Mouse (Mus musculus) heart, embryonic 12.5 days (tissue): ENCODE results near the gene 5330417C22Rik. TPM values are rescaled to one million over a fixed set of nuclear protein-coding genes. Genes with fewer than 3 reads are reported as not detected.
A peak's percentile ranks its signal among the peaks of the same experiment; 100 is the strongest.
"Not testable (repeated sequence)": the region's sequence is repeated elsewhere in the genome, so short reads cannot be mapped to it uniquely, and the experiment has no call there.

Experiments
- ATAC-seq: fragments of 200-750 bp; cut with Nextera tagmentation; 2 replicates; pipeline ENCODE4 v1.8.0; 2017; ENCODE audit warnings: moderate TSS enrichment, moderate library complexity; ENCODE audit not compliant: insufficient number of reproducible peaks, low FRiP score
- H3K27ac ChIP-seq: fragments of 300-500 bp; sonication (generic); 2 replicates; pipeline ENCODE4 v1.5.1; 2016; ENCODE audit warnings: mild to moderate bottlenecking, moderate library complexity; ENCODE audit not compliant: poor library complexity, severe bottlenecking
- H3K27me3 ChIP-seq: fragments of 300-500 bp; sonication (generic); replicated peaks from 2 replicates; pipeline ENCODE4 v1.6.1; 2016; ENCODE audit warnings: mild to moderate bottlenecking, moderate library complexity
- H3K36me3 ChIP-seq: fragments of 300-500 bp; sonication (generic); 2 replicates; pipeline ENCODE4 v1.6.1; 2016; ENCODE audit warnings: mild to moderate bottlenecking, moderate library complexity
- H3K4me1 ChIP-seq: fragments of 300-500 bp; sonication (generic); replicated peaks from 2 replicates; pipeline ENCODE4 v1.6.1; 2016; ENCODE audit warnings: mild to moderate bottlenecking
- H3K4me2 ChIP-seq: fragments of 300-500 bp; sonication (generic); 2 replicates; pipeline ENCODE4 v1.6.1; 2016; ENCODE audit warnings: mild to moderate bottlenecking, moderate library complexity
- H3K4me3 ChIP-seq: fragments of 300-500 bp; sonication (generic); 2 replicates; pipeline ENCODE4 v1.5.1; 2016; ENCODE audit warnings: mild to moderate bottlenecking
- H3K9ac ChIP-seq: fragments of 300-500 bp; sonication (generic); 2 replicates; pipeline ENCODE4 v1.6.1; 2016; ENCODE audit warnings: mild to moderate bottlenecking, moderate library complexity
- H3K9me3 ChIP-seq: fragments of 300-500 bp; sonication (generic); replicated peaks from 2 replicates; pipeline ENCODE4 v1.6.1; 2016; ENCODE audit warnings: mild to moderate bottlenecking, moderate library complexity
- WGBS: fragments of 180-500 bp; shearing (Covaris S2); methylation state at CpG from one replicate; pipeline ENCODE4 v1.1.7; 2016; 5-methylcytosine and 5-hydroxymethylcytosine counted together
- polyA plus RNA-seq: library from polyadenylated mRNA; unstranded; fragments of >200 nt; fragmentation: Nextera tagmentation; extraction: Ambion mirVana; gene quantifications from 2 replicates; pipeline ENCODE4 v1.2.1, GENCODE M21; 2016

Gene 5330417C22Rik
- polyA plus RNA-seq, 1 experiment from 2014 or later, result 0.46 TPM

- Histone ChIP-seq H3K9me3 (0 out of 2 replicates have a peak, but pooled peaks cover 3% of the 10 kb centered on the region), H3K36me3 (no peaks in the 10 kb centered on the region), H3K4me2 (no peak overlapping the region), H3K27ac (no peak overlapping the region), H3K27me3 (no peaks in the 10 kb centered on the region), H3K4me3 (no peak overlapping the region), H3K4me1 (peaks cover 9% of the 10 kb centered on the region), H3K9ac (no peak overlapping the region)
- ATAC-seq, result no peak
- WGBS, result 85% methylated on average over 8 of the region's 8 CpGs
Measured at GRCm38 (mm10) chr3:108528489-108528888, 7.8 kb downstream of the 5330417C22Rik start.

DNA sequence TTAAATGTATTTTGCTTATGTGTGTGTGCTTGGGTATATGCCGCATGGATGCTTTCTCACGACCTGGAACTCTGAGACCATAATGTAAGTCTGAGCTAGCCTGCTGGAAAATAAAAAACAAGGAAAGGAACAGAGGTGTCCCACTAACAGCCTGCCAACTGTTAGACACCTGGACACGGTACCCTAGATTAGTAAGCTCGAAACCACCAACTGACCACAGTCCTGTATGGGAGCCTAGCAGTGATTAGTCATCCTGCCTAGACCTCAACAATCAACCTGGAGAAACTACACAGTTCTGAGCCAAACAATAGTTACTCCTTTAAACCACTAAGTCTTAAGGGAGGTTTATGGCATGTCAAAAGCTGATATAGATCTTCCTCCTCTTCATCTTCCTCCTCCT is 12.9 kb downstream of the 5330417C22Rik start:
- Histone ChIP-seq H3K27me3 (no peaks in the 10 kb centered on the region), H3K4me1 (no peaks in the 10 kb centered on the region), H3K4me3 (no peak overlapping the region), H3K4me2 (no peak overlapping the region), H3K27ac (no peak overlapping the region), H3K9ac (no peak overlapping the region), H3K9me3 (0 out of 2 replicates have a peak, but pooled peaks cover 1% of the 10 kb centered on the region), H3K36me3 (no peaks in the 10 kb centered on the region)
- no peak for ATAC-seq
- 83% methylated on average over 4 of the region's 4 CpGs for WGBS

DNA sequence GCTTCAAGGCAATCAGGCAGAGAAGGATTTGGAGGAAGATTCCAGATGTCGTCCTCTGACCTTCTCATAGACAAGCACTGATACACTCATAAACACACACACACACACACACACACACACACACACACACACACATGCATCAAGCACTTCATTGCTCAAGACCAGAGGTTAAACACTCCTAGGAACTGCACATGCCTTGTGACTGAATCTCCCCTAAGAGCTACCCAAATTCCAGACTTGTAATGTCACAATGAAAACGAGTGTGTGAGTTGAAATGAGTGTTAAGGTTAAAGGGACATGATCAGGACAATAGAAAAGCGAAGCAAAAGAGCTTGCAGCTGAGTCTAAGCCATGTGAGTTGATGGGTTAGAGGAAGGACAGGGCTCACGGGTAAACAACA is 18.1 kb downstream of the 5330417C22Rik start:
- 54% methylated on average over 4 of the region's 4 CpGs for WGBS
- Histone ChIP-seq H3K4me3 (no peak overlapping the region), H3K36me3 (no peaks in the 10 kb centered on the region)

DNA sequence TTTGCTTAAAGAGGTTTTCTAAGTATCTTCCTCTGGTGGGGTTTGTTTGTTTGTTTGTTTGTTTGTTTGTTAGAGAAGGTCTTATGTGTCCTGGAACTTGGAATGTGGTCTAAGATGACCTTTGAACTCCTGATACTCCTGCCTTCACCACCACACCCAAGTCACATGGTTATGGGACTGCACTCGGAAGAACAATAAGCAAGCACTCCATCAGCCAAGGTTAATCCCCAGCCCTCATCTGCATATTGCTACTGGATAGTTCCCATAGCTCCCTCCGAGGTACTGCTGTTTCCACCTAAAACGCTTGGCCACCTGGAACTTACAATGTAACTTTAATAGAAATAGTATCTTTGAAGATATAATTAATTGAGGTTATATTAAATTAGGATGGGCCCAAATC is 22.9 kb downstream of the 5330417C22Rik start:
- Histone ChIP-seq H3K4me3 (no peak overlapping the region), H3K4me2 (no peak overlapping the region), H3K36me3 (no peaks in the 10 kb centered on the region), H3K27ac (no peak overlapping the region), H3K4me1 (no peaks in the 10 kb centered on the region), H3K9ac (no peak overlapping the region), H3K27me3 (no peaks in the 10 kb centered on the region), H3K9me3 (no peaks in the 10 kb centered on the region)
- no peak for ATAC-seq
- 70% methylated on average over 3 of the region's 3 CpGs for WGBS

More for the DNA sequence above, 18.1 kb downstream of the 5330417C22Rik start:
- no peak for ATAC-seq
- H3K4me2 ChIP-seq, result no peak overlapping the region
- H3K27me3 ChIP-seq, result no peaks in the 10 kb centered on the region
- no peaks in the 10 kb centered on the region for H3K9me3 ChIP-seq
- no peak overlapping the region for H3K9ac ChIP-seq
- H3K27ac ChIP-seq, result no peak overlapping the region
- no peaks in the 10 kb centered on the region for H3K4me1 ChIP-seq

DNA sequence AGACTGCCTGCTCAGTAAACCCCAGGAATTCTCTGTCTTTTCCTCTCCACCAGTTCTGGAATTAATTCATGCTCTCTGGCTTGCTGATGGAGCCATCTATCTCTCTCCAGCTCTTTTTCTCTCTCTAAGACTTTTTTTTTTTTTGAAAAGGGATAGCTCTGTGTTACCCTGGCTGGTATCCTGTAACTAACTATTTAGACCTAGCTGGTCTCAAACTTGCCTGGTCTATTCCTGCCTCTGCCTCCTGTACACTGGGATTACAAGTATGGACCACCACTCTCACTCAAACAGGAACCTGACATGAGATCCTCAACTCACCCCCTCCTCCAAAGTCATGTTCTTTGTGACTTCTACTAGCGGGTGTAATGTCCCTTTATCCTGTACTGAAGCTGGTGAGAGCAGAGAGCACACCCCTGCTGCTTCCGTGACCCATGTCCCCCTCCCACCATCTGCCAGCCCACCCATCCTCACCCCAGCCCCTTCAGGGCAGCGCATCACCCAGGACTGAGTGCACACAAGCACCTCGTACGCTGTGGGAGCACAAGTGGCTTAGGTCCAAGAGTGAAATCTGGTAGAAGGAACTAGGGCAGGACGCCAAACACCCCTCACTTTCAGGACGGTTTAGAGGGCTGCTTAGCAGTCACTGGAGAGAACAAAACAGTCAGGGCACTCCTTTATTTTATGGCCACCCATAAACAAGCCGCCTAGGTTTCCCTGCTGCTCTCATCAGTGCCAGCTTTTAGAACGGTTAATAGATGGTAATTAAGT is 25.4 kb downstream of the 5330417C22Rik start:
- Histone ChIP-seq H3K27me3 (no peaks in the 10 kb centered on the region), H3K9me3 (no peaks in the 10 kb centered on the region), H3K4me1 (no peaks in the 10 kb centered on the region), H3K36me3 (no peaks in the 10 kb centered on the region), H3K4me2 (no peak overlapping the region), H3K9ac (no peak overlapping the region), H3K4me3 (no peak overlapping the region), H3K27ac (no peak overlapping the region)
- ATAC-seq, result no peak
- 39% methylated on average over 9 of the region's 9 CpGs for WGBS

DNA sequence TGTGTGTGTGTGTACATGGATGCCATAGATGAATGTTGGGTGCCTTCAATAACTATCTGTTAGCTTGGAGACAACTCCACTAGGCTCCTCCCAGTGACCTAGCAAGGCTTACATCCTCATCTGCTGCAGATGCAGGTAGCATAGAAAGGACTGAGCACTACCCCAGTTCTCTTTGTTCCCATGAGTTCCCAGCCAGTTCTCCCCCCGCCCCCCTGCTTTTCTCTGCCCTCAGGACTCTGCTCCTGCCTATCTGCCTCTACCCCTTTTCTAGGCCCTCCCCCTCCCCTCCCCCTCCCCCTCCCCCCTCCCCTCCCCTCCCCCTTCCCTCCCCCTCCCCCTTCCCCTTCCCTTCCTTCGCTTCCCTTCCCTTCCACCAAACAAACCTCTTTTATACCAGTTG is 26.2 kb downstream of the 5330417C22Rik start:
- Histone ChIP-seq H3K9ac (no peak overlapping the region), H3K4me2 (no peak overlapping the region), H3K27me3 (no peaks in the 10 kb centered on the region), H3K4me3 (no peak overlapping the region), H3K4me1 (no peaks in the 10 kb centered on the region), H3K27ac (no peak overlapping the region), H3K9me3 (no peaks in the 10 kb centered on the region), H3K36me3 (no peaks in the 10 kb centered on the region)
- 63% methylated on average over 2 of the region's 2 CpGs for WGBS
- no peak for ATAC-seq

DNA sequence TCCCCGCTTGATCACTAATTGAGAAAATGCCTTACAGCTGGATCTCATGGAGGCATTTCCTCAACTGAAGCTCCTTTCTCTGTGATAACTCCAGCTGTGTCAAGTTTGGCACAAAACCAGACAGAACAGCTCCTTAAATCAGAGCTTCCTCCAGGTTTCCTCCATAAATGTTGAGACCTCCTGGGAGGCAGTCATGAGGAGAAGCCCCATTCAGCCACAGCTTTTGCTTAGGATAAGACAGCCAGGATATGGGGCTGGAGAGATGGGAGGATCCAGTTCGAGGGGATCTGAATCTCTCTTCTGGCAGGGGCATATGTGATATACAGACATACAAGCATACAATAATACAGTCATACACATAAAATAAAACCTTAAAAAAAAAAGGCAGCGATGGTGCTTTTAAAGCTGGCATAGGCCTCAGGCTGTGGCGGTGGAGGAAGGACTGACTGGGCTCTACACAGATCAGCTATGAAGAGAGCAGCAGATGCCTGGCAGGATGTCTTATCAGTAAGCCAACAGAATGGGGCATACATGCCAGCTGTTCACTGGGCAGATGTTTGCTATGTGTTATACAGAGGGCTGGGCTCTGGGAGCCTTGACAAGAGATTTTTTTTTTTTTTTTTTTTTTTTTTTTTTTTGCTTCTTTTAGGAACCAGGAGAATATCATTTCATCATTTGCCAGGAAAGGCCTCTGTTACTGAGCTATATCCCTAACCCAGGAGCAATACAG is 27.4 kb downstream of the 5330417C22Rik start:
- Histone ChIP-seq H3K4me3 (no peak overlapping the region), H3K9me3 (no peaks in the 10 kb centered on the region), H3K27ac (no peak overlapping the region), H3K36me3 (no peaks in the 10 kb centered on the region), H3K9ac (no peak overlapping the region), H3K4me2 (no peak overlapping the region), H3K4me1 (no peaks in the 10 kb centered on the region), H3K27me3 (no peaks in the 10 kb centered on the region)
- no peak for ATAC-seq
- 69% methylated on average over 4 of the region's 4 CpGs for WGBS

DNA sequence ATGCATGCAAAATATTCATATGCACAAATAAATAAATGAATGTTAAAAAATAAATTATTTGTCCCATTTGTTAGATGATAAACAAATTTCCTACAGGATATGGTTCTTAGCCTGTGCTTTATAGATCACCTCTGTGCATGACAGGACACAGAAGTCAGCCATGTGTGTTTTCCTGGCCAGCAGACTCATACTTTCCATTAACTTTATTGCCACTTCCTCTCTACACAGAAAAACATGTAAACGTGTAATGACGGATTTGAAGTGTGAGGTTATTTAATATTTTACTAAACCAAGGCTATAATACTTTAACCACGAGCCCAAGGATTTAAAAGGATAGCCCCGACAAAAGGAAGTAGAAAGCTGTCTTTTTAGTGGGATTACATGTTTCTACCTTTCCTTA is 32.4 kb downstream of the 5330417C22Rik start:
- Histone ChIP-seq H3K9me3 (no peaks in the 10 kb centered on the region), H3K27ac (no peak overlapping the region), H3K9ac (no peak overlapping the region), H3K4me2 (no peak overlapping the region), H3K36me3 (no peaks in the 10 kb centered on the region), H3K4me1 (no peaks in the 10 kb centered on the region), H3K4me3 (no peak overlapping the region), H3K27me3 (no peaks in the 10 kb centered on the region; the same call in 1 of the 2 replicates)
- 76% methylated on average over 4 of the region's 4 CpGs for WGBS
- ATAC-seq, result no peak

- WGBS, result 68% methylated on average over 3 of the region's 3 CpGs
Measured at GRCm38 (mm10) chr3:108501411-108501810, 34.9 kb downstream of the 5330417C22Rik start.

DNA sequence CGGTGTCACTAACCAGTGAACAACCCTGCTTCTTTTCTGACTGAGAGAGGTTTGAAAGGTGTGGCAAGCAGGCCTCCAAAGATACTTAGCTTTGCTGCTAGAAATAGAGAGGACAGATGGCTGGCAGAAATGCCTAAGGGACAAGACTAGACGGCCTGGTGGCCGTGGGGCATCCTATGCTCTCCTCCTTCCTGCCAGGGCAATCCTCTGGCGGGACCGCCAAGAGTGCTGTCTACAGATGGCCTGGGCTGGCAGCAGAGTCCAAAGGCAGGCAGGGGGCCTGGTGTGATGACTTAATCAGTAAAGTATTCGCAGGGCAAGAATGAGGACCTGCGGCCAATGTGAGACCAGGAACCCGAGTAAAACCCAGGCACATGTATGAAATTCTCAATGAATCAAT is 36.5 kb downstream of the 5330417C22Rik start:
- no peak overlapping the region for H3K4me3 ChIP-seq
- no peak overlapping the region for H3K9ac ChIP-seq
- no peak for ATAC-seq
- no peak overlapping the region for H3K4me2 ChIP-seq
- H3K27me3 ChIP-seq, result no peaks in the 10 kb centered on the region; the same call in 1 of the 2 replicates
- H3K4me1 ChIP-seq, result no peaks in the 10 kb centered on the region
- no peak overlapping the region for H3K27ac ChIP-seq
- H3K36me3 ChIP-seq, result no peaks in the 10 kb centered on the region
- H3K9me3 ChIP-seq, result no peaks in the 10 kb centered on the region
- 53% methylated on average over 8 of the region's 8 CpGs for WGBS

More at GRCm38 (mm10) chr3:108501411-108501810, 34.9 kb downstream of the 5330417C22Rik start:
- H3K4me2 ChIP-seq, H3K36me3 ChIP-seq, H3K4me1 ChIP-seq, H3K27ac ChIP-seq, H3K9ac ChIP-seq, H3K27me3 ChIP-seq, ATAC-seq, H3K9me3 ChIP-seq, H3K4me3 ChIP-seq: not testable (repeated sequence)

DNA sequence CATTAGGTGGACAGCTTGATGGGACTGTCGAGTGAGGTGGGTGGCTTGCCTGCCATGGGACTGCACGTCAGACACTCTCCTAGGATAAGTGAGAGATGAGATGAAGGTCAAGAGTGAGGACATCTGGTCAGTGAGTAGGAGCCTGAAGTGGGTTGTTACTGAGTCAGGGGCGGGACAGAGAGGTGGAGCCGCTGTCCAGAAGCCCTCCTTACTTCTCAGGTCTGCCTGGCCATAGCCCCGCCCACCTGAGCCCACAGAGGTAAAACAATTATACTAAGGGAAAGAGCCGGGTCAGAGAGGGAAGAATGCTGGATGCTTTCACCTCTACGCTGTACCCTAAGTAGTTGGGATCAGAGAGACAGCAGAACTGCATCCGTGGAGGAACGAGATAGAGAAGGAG is 38.7 kb downstream of the 5330417C22Rik start:
- 21% methylated on average over 9 of the region's 9 CpGs for WGBS
- Histone ChIP-seq H3K9me3 (no peaks in the 10 kb centered on the region), H3K9ac (no peak overlapping the region), H3K36me3 (no peaks in the 10 kb centered on the region), H3K27me3 (no peaks in the 10 kb centered on the region), H3K27ac (no peak overlapping the region), H3K4me1 (no peaks in the 10 kb centered on the region), H3K4me2 (no peak overlapping the region), H3K4me3 (no peak overlapping the region)
- peak; percentile 42; the same call in 1 of the 2 replicates for ATAC-seq
